Mouse (Mus musculus) frontal cortex, adult 2 months (tissue): ENCODE data around the gene Hbp1. TPM values are rescaled to one million over a fixed set of nuclear protein-coding genes. Genes with fewer than 3 reads are reported as not detected.

Experiments used
- DNase-seq, 2 experiments: peaks; one replicate each; pipeline ENCODE4 v3.0.0; 2022; ENCODE audit warnings: low spot score in 1 of 2; ENCODE audit errors: extremely low spot score in 1 of 2
- polyA plus RNA-seq: library from polyadenylated mRNA; depleted of rRNA; stranded (reverse); fragments of >200 nt; gene quantifications from 2 replicates; pipeline ENCODE4 v1.2.3, GENCODE M21; 2012; rRNA removed

Gene Hbp1
- 42.6 and 43.3 TPM in 2 replicates for polyA plus RNA-seq

DNA sequence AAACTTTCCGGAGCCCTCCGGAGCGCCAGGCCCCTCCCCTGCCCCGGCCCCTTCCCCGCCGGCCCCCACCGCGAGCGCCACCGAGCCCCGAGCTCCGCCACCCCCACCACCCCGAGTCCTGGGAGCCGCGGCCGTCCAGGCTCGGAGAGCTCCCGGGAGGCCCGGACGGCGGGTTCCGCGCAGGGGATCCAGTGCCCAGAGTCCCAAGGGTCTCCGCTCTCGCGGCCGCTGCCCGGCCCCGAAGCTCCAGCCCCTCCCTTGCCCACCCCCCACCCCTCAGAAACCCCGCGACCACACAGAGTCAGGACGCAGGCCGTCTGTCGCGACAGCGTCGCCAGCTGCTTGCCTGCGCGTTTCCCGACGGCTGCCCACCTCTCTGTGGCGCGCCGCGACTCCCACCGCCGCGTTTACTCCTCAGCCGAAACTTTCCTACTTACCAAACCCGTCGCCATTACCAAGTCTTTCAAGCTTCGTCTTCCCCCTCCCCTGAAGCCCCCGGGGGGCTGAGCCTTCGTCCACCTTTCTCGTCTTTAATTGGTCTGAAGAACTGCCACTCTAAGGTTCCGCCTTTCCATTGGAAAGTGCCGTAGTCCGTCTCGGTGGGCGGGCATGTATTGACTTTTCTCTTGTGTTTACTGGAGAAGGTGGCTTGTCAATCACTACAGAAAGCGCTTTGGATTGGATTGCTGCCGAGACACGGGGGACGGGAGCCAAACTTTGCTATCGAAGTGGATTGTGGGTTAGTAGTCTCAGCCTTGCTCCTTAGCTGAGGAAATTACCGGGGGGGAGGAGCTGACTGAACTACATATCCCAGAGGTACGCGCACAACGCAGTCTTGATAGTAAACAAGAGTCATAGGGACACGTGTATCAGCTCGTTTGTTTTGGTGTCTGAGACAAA lies at the start of gene Hbp1:
Gene Hbp1, minus strand, starts transcription at position 777 of the 900 bp plus-strand sequence.
- peak; percentile 100 for DNase-seq

DNA sequence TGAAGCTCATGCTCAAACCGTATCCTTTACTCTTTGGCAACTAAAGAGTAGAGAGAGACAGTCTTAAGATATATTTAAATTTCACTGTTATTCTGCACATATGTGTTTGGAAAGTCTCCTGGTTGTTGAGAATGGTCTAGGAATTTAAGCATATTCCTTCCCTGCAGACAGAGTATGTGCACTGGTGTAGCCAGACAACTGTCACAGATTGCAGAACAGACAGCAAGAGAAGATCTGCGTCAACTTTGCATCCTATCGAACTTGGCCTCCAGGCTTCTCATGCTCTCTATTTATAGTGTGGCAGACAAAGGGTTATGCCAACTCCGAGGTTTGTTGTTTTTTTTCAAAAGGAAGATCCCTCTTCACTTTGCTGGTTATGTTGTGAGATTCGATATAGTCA lies 48.4 kb upstream of the Hbp1 start:
- no peak for DNase-seq

DNA sequence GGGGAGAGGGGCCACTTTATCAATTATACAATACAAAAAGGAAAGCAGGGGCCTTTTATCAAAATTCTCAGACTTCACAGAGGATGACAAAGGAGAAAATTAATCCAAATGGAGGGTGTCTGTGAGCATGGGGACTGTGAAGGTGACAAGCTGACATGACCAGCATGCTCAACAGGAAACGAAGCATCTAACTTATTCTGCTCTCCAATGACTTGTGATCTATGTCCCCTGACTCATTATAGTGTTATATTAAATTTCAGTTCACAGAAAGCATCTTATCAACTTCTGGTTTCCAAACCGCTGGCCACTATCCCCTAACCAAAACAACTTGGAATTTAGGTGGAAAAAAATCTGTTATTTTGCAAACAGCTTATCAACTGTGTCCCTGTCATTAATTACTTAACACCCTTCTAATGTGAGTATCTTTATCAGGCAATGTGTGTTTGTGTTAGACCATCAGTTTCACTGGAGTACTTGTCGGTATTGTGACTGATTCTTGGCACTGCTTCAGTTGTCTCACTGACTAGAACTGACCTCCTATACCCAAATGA lies 47.1 kb upstream of the Hbp1 start:
- DNase-seq = no peak

DNA sequence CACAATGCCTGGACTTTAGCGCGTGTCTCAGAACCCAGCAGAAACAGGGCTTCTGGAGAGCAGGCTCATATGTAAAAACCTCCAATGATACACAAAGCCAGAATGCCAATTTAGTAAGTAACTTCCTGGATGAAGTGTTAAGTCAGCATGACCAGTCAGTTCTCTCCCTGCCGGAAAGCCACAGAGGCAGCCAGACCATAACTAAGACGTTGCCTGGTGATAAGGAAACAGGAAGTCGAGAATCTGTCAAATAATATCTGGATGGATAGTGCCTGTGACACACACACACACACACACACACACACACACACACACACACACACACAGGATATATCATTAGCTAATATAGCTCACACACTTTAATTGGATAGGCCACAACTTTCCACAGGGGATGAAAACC lies 46.5 kb upstream of the Hbp1 start:
- no peak for DNase-seq

DNA sequence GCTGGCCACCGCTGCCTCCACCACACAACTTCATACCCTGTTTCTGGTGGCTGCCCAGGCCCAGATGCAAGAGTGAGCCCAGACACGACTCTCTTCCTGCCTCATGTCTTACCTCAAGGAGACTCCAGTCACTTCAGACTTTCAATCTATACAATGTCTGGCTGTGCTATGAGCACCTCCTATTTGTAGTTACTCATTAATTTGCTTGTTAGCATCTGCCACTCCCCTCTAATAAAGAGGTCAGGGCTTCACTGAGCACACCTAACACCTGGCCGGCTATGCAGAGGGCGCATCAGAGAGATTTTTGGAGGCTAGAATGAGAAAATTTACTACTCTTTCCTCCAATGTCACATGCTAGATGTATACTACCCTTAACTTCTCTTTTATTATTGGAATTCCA lies 40.2 kb upstream of the Hbp1 start:
- no peak for DNase-seq

DNA sequence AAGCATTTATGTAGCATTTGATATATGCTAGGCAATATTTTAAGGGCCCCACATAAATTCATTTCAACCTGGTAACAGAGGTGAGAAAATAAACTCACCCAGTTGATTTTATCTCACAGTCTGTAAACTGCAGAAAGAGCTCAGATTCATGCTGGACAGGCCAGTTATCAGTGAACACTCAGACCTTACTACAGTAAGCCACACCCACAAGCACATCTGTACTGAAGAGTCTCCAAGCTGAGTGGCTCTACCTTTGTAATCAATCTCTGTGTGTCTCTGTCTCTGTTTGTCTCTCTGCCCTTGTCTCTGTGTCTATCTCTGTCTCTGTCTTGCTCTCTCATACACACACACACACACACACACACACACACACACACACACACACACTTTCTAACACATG lies 39.4 kb upstream of the Hbp1 start:
- DNase-seq = no peak

DNA sequence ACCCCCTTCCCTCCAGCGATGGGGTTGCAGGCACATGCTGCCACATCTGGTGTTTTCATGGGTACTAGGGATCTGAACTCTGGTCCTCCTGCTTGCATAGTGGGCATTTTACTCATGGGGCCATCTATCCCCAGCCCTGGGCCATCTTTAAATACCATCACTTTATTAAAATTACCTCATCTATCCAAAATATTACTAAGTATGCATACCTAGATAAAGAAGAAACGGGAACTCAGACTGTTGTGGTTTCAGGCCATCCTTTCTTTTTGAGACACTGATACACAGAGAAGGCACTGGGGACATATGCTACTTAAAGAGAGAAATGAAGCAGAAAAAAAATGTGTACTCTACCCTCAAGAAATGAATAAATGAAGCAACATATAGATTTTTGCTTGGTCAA lies 36.1 kb upstream of the Hbp1 start:
- DNase-seq = no peak

DNA sequence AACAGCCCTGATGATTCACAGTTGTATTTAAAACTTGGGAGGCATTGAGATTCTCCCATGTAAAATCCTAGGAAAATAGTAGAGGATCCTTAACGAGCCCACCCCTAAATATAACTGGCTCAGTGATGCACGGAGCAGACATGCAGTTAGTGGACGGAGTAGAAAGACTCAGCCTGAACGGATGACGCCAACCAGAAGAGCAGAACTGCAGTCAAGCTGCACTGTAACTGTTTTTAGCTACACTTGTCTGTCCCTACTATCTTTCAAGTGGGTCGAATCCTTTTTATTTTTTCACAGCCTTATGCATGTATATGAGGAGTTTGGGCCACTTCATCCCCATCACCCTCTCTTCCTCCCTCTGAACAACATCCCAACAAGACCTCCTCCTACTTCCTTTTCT lies 35.4 kb upstream of the Hbp1 start:
- no peak for DNase-seq

DNA sequence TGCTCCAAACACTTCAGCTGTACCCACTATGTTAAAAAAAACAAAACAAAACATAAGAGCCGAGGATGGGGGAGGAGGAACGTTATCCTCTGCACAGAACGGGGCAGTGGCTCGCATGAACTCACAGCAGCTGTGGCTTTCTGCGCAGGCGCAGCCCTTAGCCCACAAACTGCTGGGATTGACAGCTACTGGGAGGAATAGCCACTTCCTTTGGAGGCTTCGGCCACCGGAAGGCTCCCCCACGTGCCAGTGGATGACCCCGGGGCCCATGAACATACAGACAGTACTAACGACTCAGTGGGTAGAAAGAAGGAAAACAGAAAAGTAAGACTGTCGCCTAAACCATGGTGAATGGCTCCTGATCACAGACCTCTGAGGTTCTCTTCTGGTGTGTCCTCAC lies 34.3 kb upstream of the Hbp1 start:
- DNase-seq = no peak

DNA sequence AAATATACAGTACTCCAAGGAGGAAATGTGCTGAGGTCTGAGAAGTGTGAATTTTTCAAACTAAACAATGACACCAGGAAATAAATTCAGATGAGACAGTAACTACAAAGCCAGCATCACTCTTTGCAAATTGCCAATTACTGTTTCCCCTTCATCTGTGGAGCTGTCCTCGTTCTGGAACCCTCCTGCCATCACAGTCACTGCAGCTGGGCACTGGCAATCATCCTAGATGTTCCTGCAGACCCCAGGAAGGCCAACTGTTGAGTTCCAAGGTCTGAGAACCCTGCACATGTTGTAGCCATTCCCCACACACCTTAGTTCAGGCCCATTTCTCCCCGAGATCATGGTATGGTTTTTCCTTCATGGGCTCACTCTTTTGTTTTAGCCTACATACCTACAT lies 33.9 kb upstream of the Hbp1 start:
- DNase-seq = no peak

DNA sequence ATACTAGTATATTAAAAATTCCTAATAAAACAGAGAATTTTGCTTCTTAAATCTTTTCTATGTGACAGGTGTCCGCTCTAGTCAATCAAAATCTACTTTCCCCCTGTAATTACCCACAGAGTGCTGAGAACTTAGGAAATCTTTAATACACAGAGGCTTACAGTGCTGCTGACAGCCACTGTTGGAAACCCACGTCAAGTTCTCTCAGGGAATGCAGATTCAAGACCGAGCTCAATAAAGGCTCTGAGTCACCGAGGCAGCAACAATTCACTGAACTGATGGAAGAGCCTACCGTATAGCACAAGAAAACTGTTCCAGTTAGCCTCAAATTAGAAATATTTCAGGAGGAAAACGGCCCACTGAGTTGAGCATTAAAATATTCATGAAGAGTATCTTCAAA lies 33.4 kb upstream of the Hbp1 start:
- DNase-seq = peak in 1 of 2 experiments; percentile 57

DNA sequence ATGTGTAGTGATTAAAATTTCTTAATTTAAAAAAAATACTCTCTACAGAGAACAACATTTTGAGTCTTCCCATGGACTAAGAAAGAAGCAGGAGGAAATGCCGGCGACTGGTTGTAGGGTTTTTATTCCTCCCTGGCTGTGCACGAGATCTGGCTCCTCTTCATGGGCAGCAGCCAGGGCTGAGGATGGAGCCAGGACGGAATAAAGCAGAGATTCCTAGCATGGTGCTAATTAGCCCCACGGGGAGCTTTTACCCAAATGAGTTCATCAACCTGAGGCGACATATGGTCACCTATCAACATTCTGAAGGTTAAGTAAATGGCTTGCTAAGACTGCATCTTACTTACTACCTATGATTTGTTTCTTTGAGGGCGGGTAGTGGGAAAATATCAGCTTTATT lies 32.9 kb upstream of the Hbp1 start:
- DNase-seq = no peak

DNA sequence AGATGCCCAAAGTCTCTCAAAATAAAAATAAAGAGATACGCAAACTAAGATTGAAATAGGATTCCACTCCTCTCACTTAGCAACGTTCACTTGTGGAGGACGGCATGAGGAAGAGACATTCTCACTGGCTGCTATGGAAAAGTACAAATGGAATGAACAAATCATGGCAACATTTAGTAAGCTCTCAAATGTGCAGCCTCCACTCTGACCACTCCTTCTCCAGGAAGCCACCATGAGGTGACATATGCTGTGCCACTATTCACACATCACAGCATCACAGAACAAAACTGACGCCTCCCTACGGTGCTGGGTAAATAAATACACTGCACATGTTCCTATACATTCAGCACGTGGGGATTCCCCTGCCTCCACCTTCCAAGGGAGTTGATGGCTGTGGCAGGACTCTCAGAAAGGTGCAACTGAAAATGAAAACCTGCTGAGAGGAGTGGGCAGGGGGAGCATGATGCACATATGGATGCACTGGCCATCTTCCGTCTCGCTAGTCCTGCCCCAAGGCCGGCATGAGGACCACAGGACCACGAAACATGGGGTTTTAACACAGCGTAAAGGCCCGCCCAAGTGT lies 27.4 kb upstream of the Hbp1 start:
- no peak for DNase-seq

DNA sequence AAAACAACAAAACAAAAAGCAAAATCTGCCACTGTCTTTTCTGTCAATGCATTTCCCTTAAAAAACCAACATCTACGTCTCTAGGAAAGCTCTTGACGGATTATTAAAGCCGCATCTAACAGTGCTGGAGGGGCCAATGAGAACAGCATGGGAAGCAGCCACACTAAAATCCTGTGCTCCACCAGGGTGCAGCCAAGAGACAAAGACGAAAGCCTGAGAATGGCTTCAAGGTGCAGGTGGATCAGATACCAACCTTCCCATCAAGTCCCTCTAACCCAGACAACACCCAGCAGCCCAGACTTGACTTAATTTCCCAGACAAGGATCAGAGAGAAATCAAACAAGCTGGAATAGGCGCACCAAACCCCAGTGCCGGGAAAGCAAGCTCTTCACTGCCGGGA lies 26.2 kb upstream of the Hbp1 start:
- DNase-seq = no peak

DNA sequence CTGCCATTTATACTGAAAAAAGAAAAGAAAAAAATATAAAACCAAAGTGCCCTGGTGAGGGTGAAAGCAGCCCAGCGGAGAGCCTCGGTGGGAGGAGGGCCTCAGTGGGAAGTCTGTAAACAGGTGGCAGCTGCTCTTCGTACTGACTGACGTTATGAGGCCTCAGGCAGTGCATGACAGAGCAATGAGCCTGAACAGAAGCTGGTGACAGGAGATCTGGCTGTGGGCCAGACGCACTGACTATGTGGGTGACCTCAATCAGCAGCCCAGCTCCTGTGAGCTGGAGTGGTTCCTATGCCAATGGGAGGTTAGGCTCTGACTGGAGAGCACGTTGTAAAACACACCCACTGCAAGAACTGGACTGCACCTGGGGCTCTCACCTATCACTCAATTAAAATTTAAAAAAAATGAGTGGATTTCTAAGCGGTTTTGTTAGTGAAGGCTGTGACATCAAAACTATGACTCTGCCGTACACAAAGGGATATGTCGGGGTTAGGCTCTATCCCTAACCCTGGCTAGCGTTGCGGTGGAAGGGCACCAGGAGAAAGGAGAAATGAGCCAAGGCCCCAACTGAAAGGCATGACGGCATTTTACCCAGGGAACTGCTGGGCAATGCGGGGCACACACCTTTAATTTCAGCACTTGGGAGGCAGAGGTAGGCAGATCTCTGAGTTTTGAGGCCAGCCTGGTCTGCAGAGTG lies 23.3 kb upstream of the Hbp1 start:
- no peak for DNase-seq

DNA sequence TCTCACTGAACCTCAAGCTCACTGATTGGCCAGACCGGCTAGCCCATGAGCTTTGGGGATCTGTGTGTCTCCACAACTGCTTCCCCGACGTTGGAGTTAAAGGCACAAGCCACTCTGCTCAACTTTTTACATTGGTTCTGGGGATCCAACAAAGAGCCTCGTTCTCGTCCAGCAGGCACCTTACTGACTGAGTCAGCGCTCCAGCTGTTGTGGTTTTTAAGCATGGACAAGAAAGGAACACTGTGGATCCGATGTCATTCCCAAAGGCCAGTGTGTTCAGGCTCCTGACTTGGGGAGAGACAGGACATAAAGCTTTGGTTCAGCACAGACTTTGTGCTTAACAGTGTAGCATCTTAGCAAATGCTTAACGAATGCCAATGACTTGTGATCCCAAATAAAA lies 21.2 kb upstream of the Hbp1 start:
- DNase-seq = no peak

DNA sequence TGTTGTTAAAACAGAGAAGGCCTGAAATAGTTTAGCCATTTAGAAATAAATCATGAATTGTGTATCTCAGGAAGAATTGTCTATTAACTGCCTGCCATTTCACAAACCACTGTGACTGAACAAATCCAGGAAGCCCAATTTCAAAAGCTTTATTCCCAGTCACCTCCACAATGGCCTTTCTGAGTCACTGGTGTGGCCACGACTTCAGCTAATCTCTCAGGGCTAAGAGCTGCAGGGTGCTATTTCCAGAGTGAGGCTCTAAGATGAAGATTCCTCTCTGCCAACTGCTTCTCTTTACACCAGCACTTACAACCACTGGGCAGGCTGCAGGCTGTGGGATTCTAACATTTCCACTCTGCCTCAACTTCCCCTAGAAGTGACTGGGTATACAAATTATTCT lies 18.8 kb upstream of the Hbp1 start:
- no peak for DNase-seq

DNA sequence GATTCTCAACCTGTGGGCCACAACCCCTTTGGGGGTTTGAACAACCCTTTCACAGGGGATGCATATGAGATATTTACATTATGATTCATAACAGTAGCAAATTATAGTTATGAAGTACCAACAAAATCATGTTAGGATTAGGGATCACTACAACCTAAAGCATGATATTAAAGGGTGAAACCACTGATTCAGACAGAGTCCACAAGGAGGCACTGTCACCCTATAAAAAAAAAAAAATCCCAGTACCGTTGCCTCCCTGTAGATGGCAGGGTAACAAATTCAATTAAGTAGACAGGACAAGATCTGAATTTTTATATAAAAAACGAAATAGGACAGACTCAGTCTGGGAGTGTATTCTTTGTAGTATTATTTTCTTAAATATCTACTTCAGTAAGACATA lies 17.2 kb upstream of the Hbp1 start:
- DNase-seq = peak in 1 of 2 experiments; percentile 82

DNA sequence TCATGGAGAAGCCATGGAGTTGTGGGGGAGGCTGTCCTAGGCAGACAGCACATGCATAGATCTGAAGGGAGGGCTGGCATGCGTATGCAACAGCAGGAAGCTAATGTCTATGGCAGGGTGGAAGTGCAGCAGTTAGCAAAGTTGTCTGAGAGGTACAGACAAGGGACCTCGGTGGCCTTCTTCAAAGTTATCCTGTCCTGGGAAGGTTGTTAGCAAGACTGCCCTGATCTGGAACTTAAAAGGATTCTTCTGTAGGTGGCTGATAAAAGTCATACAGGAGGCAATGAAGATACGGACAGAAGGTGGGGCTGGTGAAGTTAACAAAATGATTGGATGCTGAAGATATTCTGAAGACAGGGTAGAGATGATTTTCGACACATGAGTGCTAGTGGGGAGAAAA lies 16.1 kb upstream of the Hbp1 start:
- DNase-seq = no peak

DNA sequence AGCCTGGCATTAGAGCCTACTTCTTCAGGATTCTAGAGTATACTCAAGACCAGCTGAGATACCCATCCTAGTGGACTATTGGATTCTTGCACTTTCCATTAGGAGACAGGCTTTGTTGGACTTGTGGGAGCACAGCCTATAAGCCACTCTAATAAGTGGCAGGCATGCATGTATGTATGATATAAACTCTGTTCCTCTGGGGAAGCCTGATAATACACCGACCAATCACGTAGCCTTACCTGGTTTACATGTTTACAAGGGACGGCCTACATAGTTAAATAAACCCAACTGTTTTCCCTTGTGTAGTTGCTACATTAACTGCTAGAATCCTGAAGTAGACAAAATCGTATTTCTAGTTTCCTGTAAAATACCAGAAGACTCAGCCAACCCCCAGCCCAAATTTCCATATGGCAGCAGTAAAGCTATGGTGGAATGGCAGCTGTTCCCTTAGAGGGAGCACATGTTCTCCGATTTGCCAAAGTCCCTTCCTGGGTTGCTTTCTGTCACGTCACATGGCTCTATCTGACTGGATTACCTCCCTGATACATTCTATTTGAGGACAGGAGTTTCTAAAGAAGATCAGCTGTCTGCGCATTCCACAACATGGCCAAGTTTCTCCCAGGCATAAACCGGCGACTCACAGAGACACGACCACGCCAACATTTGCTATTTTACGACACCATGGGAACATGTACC lies 15.3 kb upstream of the Hbp1 start:
- no peak for DNase-seq

DNA sequence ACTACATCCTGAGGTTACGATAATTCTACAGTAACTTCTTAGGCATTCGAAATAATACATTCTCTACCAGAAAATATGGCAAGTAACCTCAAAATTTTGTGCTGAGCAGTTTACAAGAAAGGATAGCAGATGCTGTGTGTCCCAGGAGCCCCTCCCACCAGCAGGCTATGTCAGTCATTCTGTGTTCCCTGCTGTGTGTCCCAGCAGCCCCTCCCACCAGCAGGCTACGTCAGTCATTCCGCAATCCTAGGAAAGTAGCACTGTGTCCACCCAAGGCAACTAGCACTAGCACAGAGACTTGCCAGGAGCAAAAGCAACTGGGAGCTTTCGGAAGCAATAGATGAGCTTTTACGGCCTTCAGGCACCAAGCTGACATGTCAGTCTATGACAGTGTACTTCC lies 13.7 kb upstream of the Hbp1 start:
- DNase-seq = no peak
